Mouse (Mus musculus): ENCODE data around the gene Havcr2.
"Not testable (repeated sequence)": the region's sequence is repeated elsewhere in the genome, so short reads cannot be mapped to it uniquely, and the experiment has no call there.

Gene Havcr2

GRCm38 (mm10) chr11:46454453-46455045, at the start of gene Havcr2:
Gene Havcr2 (plus strand): TSS chr11:46454935.
- DNase-seq: no peak

- DNase-seq: no peak
These were observed 49.7 kb upstream of the Havcr2 start for GRCm38 (mm10) chr11:46404986-46405385.

GRCm38 (mm10) chr11:46406721-46407120, 48.0 kb upstream of the Havcr2 start:
- no peak for DNase-seq

- no peak for DNase-seq
These were observed 44.6 kb upstream of the Havcr2 start for GRCm38 (mm10) chr11:46410018-46410563.

- no peak for DNase-seq
These were observed 36.3 kb upstream of the Havcr2 start for GRCm38 (mm10) chr11:46418438-46418837.

- no peak for DNase-seq
These were observed 35.9 kb upstream of the Havcr2 start for GRCm38 (mm10) chr11:46418860-46419259.

- DNase-seq: no peak
These were observed 33.4 kb upstream of the Havcr2 start for GRCm38 (mm10) chr11:46421086-46421888.

- DNase-seq: not testable (repeated sequence)
These were observed 26.6 kb upstream of the Havcr2 start for GRCm38 (mm10) chr11:46428131-46428530.

- no peak for DNase-seq
These were observed 24.6 kb upstream of the Havcr2 start for GRCm38 (mm10) chr11:46430123-46430522.

GRCm38 (mm10) chr11:46431129-46431528, 23.6 kb upstream of the Havcr2 start:
- DNase-seq: peak; percentile 77 to 83

GRCm38 (mm10) chr11:46435363-46435762, 19.4 kb upstream of the Havcr2 start:
- no peak for DNase-seq

- DNase-seq: peak; percentile 94 to 97
These were observed 17.8 kb upstream of the Havcr2 start, which contains the start of gene Med7 for GRCm38 (mm10) chr11:46436760-46437458. Gene Med7 (plus strand): TSS chr11:46436925.

GRCm38 (mm10) chr11:46437459-46438000, 17.2 kb upstream of the Havcr2 start:
- no peak for DNase-seq

- no peak for DNase-seq
These were observed 15.7 kb upstream of the Havcr2 start for GRCm38 (mm10) chr11:46439005-46439543.

- DNase-seq: no peak
These were observed 13.0 kb upstream of the Havcr2 start for GRCm38 (mm10) chr11:46441774-46442173.

- DNase-seq: no peak
These were observed 11.6 kb upstream of the Havcr2 start for GRCm38 (mm10) chr11:46443152-46443551.

GRCm38 (mm10) chr11:46443979-46444378, 10.8 kb upstream of the Havcr2 start:
- no peak for DNase-seq

- no peak for DNase-seq
These were observed 8.6 kb upstream of the Havcr2 start for GRCm38 (mm10) chr11:46446150-46446549.

- no peak for DNase-seq
These were observed 6.9 kb upstream of the Havcr2 start for GRCm38 (mm10) chr11:46447644-46448484.

GRCm38 (mm10) chr11:46449461-46450080, 5.2 kb upstream of the Havcr2 start:
- DNase-seq: no peak

GRCm38 (mm10) chr11:46459960-46460359, 5.2 kb downstream of the Havcr2 start:
- DNase-seq: no peak
